Mouse (Mus musculus): ENCODE results near the gene Zdhhc18.
A peak's percentile ranks its signal among the peaks of the same experiment; 100 is the strongest.

Zdhhc18 gene

GRCm38 (mm10) chr4:133649989-133650699 lies at the start of gene Zdhhc18:
Gene Zdhhc18 (minus strand): TSS chr4:133650154.
- DNase-seq, result peak; percentile 86 to 93

GRCm38 (mm10) chr4:133695363-133695762 lies 45.4 kb upstream of the Zdhhc18 start:
- no peak for DNase-seq

GRCm38 (mm10) chr4:133690252-133690651 lies 40.3 kb upstream of the Zdhhc18 start:
- DNase-seq, result peak; percentile 46 to 74

GRCm38 (mm10) chr4:133688417-133689067 lies 38.6 kb upstream of the Zdhhc18 start:
- DNase-seq, result peak; percentile 32 to 53

- no peak for DNase-seq
Observed at GRCm38 (mm10) chr4:133687126-133687525, 37.2 kb upstream of the Zdhhc18 start.

GRCm38 (mm10) chr4:133686512-133686911 lies 36.6 kb upstream of the Zdhhc18 start:
- DNase-seq, result no peak

- no peak for DNase-seq
Observed at GRCm38 (mm10) chr4:133680206-133680786, 30.3 kb upstream of the Zdhhc18 start.

GRCm38 (mm10) chr4:133679629-133680028 lies 29.7 kb upstream of the Zdhhc18 start:
- DNase-seq, result no peak

- no peak for DNase-seq
Observed at GRCm38 (mm10) chr4:133677266-133677665, 27.3 kb upstream of the Zdhhc18 start.

GRCm38 (mm10) chr4:133676189-133676588 lies 26.2 kb upstream of the Zdhhc18 start:
- no peak for DNase-seq

- peak; percentile 84 to 89 for DNase-seq
Observed at GRCm38 (mm10) chr4:133675594-133676016, 25.7 kb upstream of the Zdhhc18 start.

GRCm38 (mm10) chr4:133674331-133674695 lies 24.4 kb upstream of the Zdhhc18 start:
- DNase-seq, result no peak

- peak; percentile 68 to 76 for DNase-seq
Observed at GRCm38 (mm10) chr4:133673666-133674330, 23.8 kb upstream of the Zdhhc18 start.

- peak; percentile 50 to 76 for DNase-seq
Observed at GRCm38 (mm10) chr4:133672845-133673647, 23.1 kb upstream of the Zdhhc18 start.

- peak; percentile 90 to 98 for DNase-seq
Observed at GRCm38 (mm10) chr4:133671881-133672844, 22.2 kb upstream of the Zdhhc18 start, which contains the start of gene Pigv. Gene Pigv (minus strand): TSS chr4:133672647.

- peak; percentile 91 to 93 for DNase-seq
Observed at GRCm38 (mm10) chr4:133671184-133671880, 21.4 kb upstream of the Zdhhc18 start.

GRCm38 (mm10) chr4:133669652-133670210 lies 19.8 kb upstream of the Zdhhc18 start:
- DNase-seq, result peak; percentile 44 to 62

- DNase-seq, result no peak
Observed at GRCm38 (mm10) chr4:133668537-133668936, 18.6 kb upstream of the Zdhhc18 start.

- no peak for DNase-seq
Observed at GRCm38 (mm10) chr4:133666199-133666598, 16.2 kb upstream of the Zdhhc18 start.

GRCm38 (mm10) chr4:133665118-133665517 lies 15.2 kb upstream of the Zdhhc18 start:
- DNase-seq, result no peak

All from kidney, postnatal 36 days (tissue).